ENCODE assay signal across 9 mouse cellular contexts in genomic region chr15:64032748-64033355, GRCm38 (mm10). TPM values are rescaled to one million over a fixed set of nuclear protein-coding genes. Genes with fewer than 3 reads are reported as not detected.
DNase-seq lines count a peak whose midpoint lies in the region; ATAC-seq and TF ChIP-seq lines count a peak whose summit lies in the region.
"Had no signal": no experiment of that assay in that cellular context is flagged by ENCODE, and none has a peak within 500 bp of the region (broad histone marks: within the 10 kb centered on the region; RNA-seq: fewer than 3 reads in every experiment).

No protein-coding gene starts in this region.

- TF ChIP-seq CTCF in heart, postnatal 0 days (IDR thresholded peaks at IDR 0.05; ENCODE audit: low read depth): no peak

- H3K27me3 ChIP-seq in heart, postnatal 0 days (ENCODE audit: control insufficient read depth, insufficient read depth, low read length): no peaks in the 10 kb centered on the region
- H3K27me3 ChIP-seq: limb, embryonic 12.5 days had no signal

- peak; percentile 40 for DNase-seq in adrenal gland, postnatal 14 days
- no peak for DNase-seq in adrenal gland, adult 2 months
- DNase-seq in layer of hippocampus, postnatal 10 days (ENCODE audit: low spot score in 2 of 2): peak; percentile 40 to 55
- DNase-seq in layer of hippocampus, adult 9-10 months (ENCODE audit: low spot score): no peak
- DNase-seq in heart, postnatal 0 days (ENCODE audit: low spot score): no peak
- DNase-seq in urinary bladder, adult 2 months (ENCODE audit: low spot score): no peak
- DNase-seq in cerebellum, adult 11-12 months: no peak

- H3K9ac ChIP-seq in heart, postnatal 0 days (replicated peaks; ENCODE audit: low read depth, low read length): no peak overlapping the region
- H3K9ac ChIP-seq: limb, embryonic 12.5 days had no signal

- H3K4me1 ChIP-seq in heart, postnatal 0 days (ENCODE audit: control insufficient read depth, insufficient read depth): peaks cover 16% of the 10 kb centered on the region; the same call in 1 of the 2 replicates

- no peak for ATAC-seq in heart, postnatal 0 days (ENCODE audit: insufficient read depth, low read depth)
- peak; percentile 77 for ATAC-seq in megakaryocyte-erythroid progenitor cell, adult 5-6 weeks (replicated peaks; ENCODE audit: low FRiP score, low TSS enrichment, poor library complexity, severe bottlenecking)

- no peaks in the 10 kb centered on the region for H3K9me3 ChIP-seq in heart, postnatal 0 days (replicated peaks; ENCODE audit: control insufficient read depth, low read length)
- H3K9me3 ChIP-seq: limb, embryonic 12.5 days had no signal

- H3K4me2 ChIP-seq in heart, postnatal 0 days (ENCODE audit: low read depth, low read length): peak overlapping the region; percentile 29
- H3K4me2 ChIP-seq: limb, embryonic 12.5 days had no signal

- H3K36me3 ChIP-seq in heart, postnatal 0 days (replicated peaks; ENCODE audit: control insufficient read depth, insufficient read depth, low read length): no peaks in the 10 kb centered on the region
- H3K36me3 ChIP-seq: limb, embryonic 12.5 days had no signal

- TF ChIP-seq EP300 in heart, postnatal 0 days (IDR thresholded peaks at IDR 0.05; ENCODE audit: low read depth): no peak

- H3K4me3 ChIP-seq in heart, postnatal 0 days (ENCODE audit: low read depth, low read length): no peak overlapping the region
- H3K4me3 ChIP-seq: limb, embryonic 12.5 days had no signal

- WGBS in heart, postnatal 0 days: 36% methylated on average over 10 of the region's 10 CpGs

- no peak overlapping the region for H3K27ac ChIP-seq in heart, postnatal 0 days (ENCODE audit: low read depth)
- H3K27ac ChIP-seq: limb, embryonic 12.5 days had no signal

RNA-seq across cellular contexts. Expression of gene Fam49b, which starts 27.4 kb away (rescaled TPM):
- total RNA-seq in adrenal gland, postnatal 14 days (2021): 29.9 and 44.5 TPM in 2 replicates
- total RNA-seq in adrenal gland, adult 2 months (2021): 10 to 100 TPM; 33.2 to 38.3 TPM
- 7.5 and 22.1 TPM in 2 replicates for polyA plus RNA-seq in adrenal gland, adult 2 months (2012; rRNA removed)
- 100 to 1,000 TPM; 186 to 187 TPM for total RNA-seq in layer of hippocampus, postnatal 10 days (2021)
- total RNA-seq in heart, postnatal 0 days (2014; rRNA removed; ENCODE audit: low replicate concordance): 43.2 and 43.7 TPM in 2 replicates
- 30.5 and 33.6 TPM in 2 replicates for polyA plus RNA-seq in heart, postnatal 0 days (2015; fragmentation: Nextera tagmentation; extraction: Ambion mirVana)
- total RNA-seq in megakaryocyte-erythroid progenitor cell, adult 5-6 weeks (2014; fragmentation: Nextera tagmentation): 80.5 and 83.1 TPM in 2 replicates
- 77.7 and 111 TPM in 2 replicates for total RNA-seq in megakaryocyte-erythroid progenitor cell, adult 5-6 weeks (2017)
- 40.9 and 44.0 TPM in 2 replicates for polyA plus RNA-seq in urinary bladder, adult 2 months (2012; rRNA removed)

Comparison
In these comparisons a context has a peak if more than half of its experiments do, and no peak if none do; other contexts are left out.
1. DNase-seq: peak in adrenal gland, postnatal 14 days (single experiment) and layer of hippocampus, postnatal 10 days (2 of 2); none in adrenal gland, adult 2 months (single experiment), layer of hippocampus, adult 9-10 months (single experiment), heart, postnatal 0 days (single experiment), urinary bladder, adult 2 months (single experiment) and cerebellum, adult 11-12 months (single experiment).